Comparison of ENCODE assay signal across 8 mouse cellular contexts in the genomic region with DNA sequence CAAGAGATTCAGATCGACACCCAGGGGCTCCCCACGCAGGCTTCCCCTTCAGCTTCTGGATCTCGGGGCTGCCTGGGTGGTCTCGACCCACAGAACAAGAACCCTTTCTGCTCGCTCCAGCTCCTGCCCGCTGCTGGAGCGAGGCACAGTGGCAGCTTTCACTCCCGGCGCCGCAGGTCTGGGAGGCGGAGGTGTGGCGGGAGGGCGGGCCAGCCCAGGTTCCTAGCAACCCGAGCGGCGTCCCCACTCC. TPM values are rescaled to one million over a fixed set of nuclear protein-coding genes. Genes with fewer than 3 reads are reported as not detected.
DNase-seq lines count a peak whose midpoint lies in the region; ATAC-seq and TF ChIP-seq lines count a peak whose summit lies in the region.

No protein-coding gene starts in this region.

- H3K4me3 ChIP-seq in heart, adult 2 months, result peak overlapping the region; percentile 91
- H3K4me3 ChIP-seq in C2C12 (ENCODE audit: insufficient read depth, poor library complexity, severe bottlenecking), result peak overlapping the region; percentile 68
- H3K4me3 ChIP-seq in cortical plate, adult 2 months (ENCODE audit: insufficient read depth, low read length), result peak overlapping the region; percentile 88
- H3K4me3 ChIP-seq in intestine, embryonic 14.5 days (ENCODE audit: low read depth, low read length), result peak overlapping the region; percentile 88

- H3K79me2 ChIP-seq in heart, adult 2 months (replicated peaks; ENCODE audit: control insufficient read depth, insufficient read depth, low read length), result no peaks in the 10 kb centered on the region; the same call in 1 of the 2 replicates
- H3K79me2 ChIP-seq in C2C12 (ENCODE audit: control insufficient read depth, insufficient read depth), result peaks cover 52% of the 10 kb centered on the region

- H3K27ac ChIP-seq in heart, adult 2 months, result peak overlapping the region; percentile 90
- peak overlapping the region; percentile 98 for H3K27ac ChIP-seq in cortical plate, adult 2 months (ENCODE audit: insufficient read depth, low read length)
- H3K27ac ChIP-seq in intestine, embryonic 14.5 days (ENCODE audit: low read depth), result peak overlapping the region; percentile 89

- H3K9ac ChIP-seq in heart, adult 2 months (ENCODE audit: low read depth, low read length), result peak overlapping the region; percentile 93
- peak overlapping the region; percentile 93 for H3K9ac ChIP-seq in intestine, embryonic 14.5 days (ENCODE audit: low read length)

- no peaks in the 10 kb centered on the region for H3K9me3 ChIP-seq in intestine, embryonic 14.5 days (ENCODE audit: control insufficient read depth, low read length)

- H3K4me1 ChIP-seq in heart, adult 2 months (ENCODE audit: control insufficient read depth, insufficient read depth, low read length), result peaks cover 6% of the 10 kb centered on the region
- H3K4me1 ChIP-seq in cortical plate, adult 2 months (ENCODE audit: control insufficient read depth, insufficient read depth, low read length), result peaks cover 14% of the 10 kb centered on the region
- H3K4me1 ChIP-seq in intestine, embryonic 14.5 days (replicated peaks; ENCODE audit: control insufficient read depth, insufficient read depth, low read length), result peaks cover 29% of the 10 kb centered on the region

- H3K79me3 ChIP-seq in C2C12 (ENCODE audit: low read depth), result peaks cover 22% of the 10 kb centered on the region

- DNase-seq in heart, adult 2 months, result no peak
- DNase-seq in heart, postnatal 4 days, result no peak
- DNase-seq in intestine, embryonic 14.5 days (ENCODE audit: low spot score), result peak; percentile 83
- DNase-seq in mesoderm, embryonic 11.5 days (ENCODE audit: low read depth, low spot score), result peak; percentile 41
- no peak for DNase-seq in spleen, postnatal 4 days (ENCODE audit: low spot score in 2 of 2)
- DNase-seq in spleen, adult 18-20 months, result no peak

- ATAC-seq in intestine, embryonic 14.5 days (replicated peaks; ENCODE audit: low FRiP score, low TSS enrichment, low read depth), result peak; percentile 82

- peak overlapping the region; percentile 97 for H3K4me2 ChIP-seq in intestine, embryonic 14.5 days (ENCODE audit: low read length)

- intact Hi-C loops in heart, adult 2 months (cut with DNase I), result loop anchor here (2.0 to 5.0 kb wide), 2 partner anchors 34 to 44 kb away; no protein-coding TSS in a partner anchor

- TF ChIP-seq CTCF in heart, adult 2 months (IDR thresholded peaks at IDR 0.05), result no peak
- TF ChIP-seq CTCF in C2C12 (IDR thresholded peaks at IDR 0.05; ENCODE audit: control insufficient read depth, insufficient read depth, insufficient read length), result no peak
- no peak for TF ChIP-seq CTCF in cortical plate, adult 2 months (IDR thresholded peaks at IDR 0.05; ENCODE audit: extremely low read depth, insufficient read depth, low read length)

- TF ChIP-seq EP300 in heart, adult 2 months (IDR thresholded peaks at IDR 0.05; ENCODE audit: insufficient read depth, low read depth, low read length), result no peak

- under 1% methylated on average over 16 of the region's 16 CpGs for WGBS in heart, adult 2 months
- 0% methylated on average over 16 of the region's 16 CpGs for WGBS in intestine, embryonic 14.5 days

- TF ChIP-seq POLR2A in heart, adult 2 months (IDR thresholded peaks at IDR 0.05; ENCODE audit: insufficient read depth, low read depth, low read length), result no peak
- TF ChIP-seq POLR2A in cortical plate, adult 2 months (IDR thresholded peaks at IDR 0.05; ENCODE audit: extremely low read depth, insufficient read depth, low read length), result no peak

- no peaks in the 10 kb centered on the region for H3K27me3 ChIP-seq in heart, adult 2 months (ENCODE audit: control insufficient read depth, insufficient read depth, low read length)
- no peaks in the 10 kb centered on the region for H3K27me3 ChIP-seq in C2C12 (ENCODE audit: control insufficient read depth, insufficient read depth, insufficient read length)
- no peaks in the 10 kb centered on the region for H3K27me3 ChIP-seq in intestine, embryonic 14.5 days (replicated peaks; ENCODE audit: control insufficient read depth, insufficient read depth, low read length)

- H3K36me3 ChIP-seq in heart, adult 2 months (ENCODE audit: control insufficient read depth, insufficient read depth, low read length), result no peaks in the 10 kb centered on the region
- no peaks in the 10 kb centered on the region for H3K36me3 ChIP-seq in C2C12 (ENCODE audit: control insufficient read depth, insufficient read depth)
- H3K36me3 ChIP-seq in intestine, embryonic 14.5 days (ENCODE audit: control insufficient read depth, insufficient read depth, low read length), result no peaks in the 10 kb centered on the region

- H3ac ChIP-seq in C2C12 (ENCODE audit: control insufficient read depth, insufficient read length, low read depth), result peak overlapping the region; percentile 96

TF ChIP-seq in C2C12, 6 proteins besides CTCF, POLR2A, EP300 and RAD21:
- no peak for TF ChIP-seq CEBPB (IDR thresholded peaks at IDR 0.05; ENCODE audit: low read depth)
- TF ChIP-seq MYOD1 (IDR thresholded peaks at IDR 0.05; ENCODE audit: control insufficient read depth, insufficient read length, low read depth), result no peak
- TF ChIP-seq MYOG (IDR thresholded peaks at IDR 0.05; ENCODE audit: control insufficient read depth, extremely low read depth, insufficient read length), result no peak
- no peak for TF ChIP-seq FOSL1 (IDR thresholded peaks at IDR 0.05; ENCODE audit: insufficient read depth, low read length, poor library complexity, severe bottlenecking)
- TF ChIP-seq USF1 (IDR thresholded peaks at IDR 0.05; ENCODE audit: low read depth), result no peak
- no peak for TF ChIP-seq MAX (IDR thresholded peaks at IDR 0.05)

RNA-seq across cellular contexts. Expression of a gene that starts 2.5 kb away (rescaled TPM):
- total RNA-seq in heart, adult 2 months (2021), result 10 to 100 TPM; 13.7 to 17.3 TPM
- 4.5 and 9.3 TPM in 2 replicates for polyA plus RNA-seq in heart, adult 2 months (2012; rRNA removed)
- total RNA-seq in heart, postnatal 4 days (2021), result 10 to 100 TPM; 41.3 to 42.0 TPM
- 8.0 TPM for polyA plus RNA-seq in C2C12 (2012; fragmentation: generic; extraction: Trizol)
- polyA plus RNA-seq in cortical plate, adult 2 months (2012; rRNA removed), result 31.2 and 31.6 TPM in 2 replicates
- polyA plus RNA-seq in intestine, embryonic 14.5 days (2014; fragmentation: Nextera tagmentation; extraction: Ambion mirVana), result 18.5 and 21.2 TPM in 2 replicates

RNA-seq across cellular contexts. Expression of a gene that starts 42.9 kb away (rescaled TPM):
- not detected for total RNA-seq in heart, adult 2 months (2021)
- not detected in 2 replicates for polyA plus RNA-seq in heart, adult 2 months (2012; rRNA removed)
- total RNA-seq in heart, postnatal 4 days (2021), result not detected
- polyA plus RNA-seq in C2C12 (2012; fragmentation: generic; extraction: Trizol), result not detected
- 0.33 and 1.1 TPM in 2 replicates for polyA plus RNA-seq in cortical plate, adult 2 months (2012; rRNA removed)
- polyA plus RNA-seq in intestine, embryonic 14.5 days (2014; fragmentation: Nextera tagmentation; extraction: Ambion mirVana), result 0.49 and 0.71 TPM in 2 replicates

Comparison
In these comparisons a context has a peak if more than half of its experiments do, and no peak if none do; other contexts are left out.
1. DNase-seq: peak in intestine, embryonic 14.5 days (single experiment) and mesoderm, embryonic 11.5 days (single experiment); none in heart, adult 2 months (0 of 2), heart, postnatal 4 days (single experiment), spleen, postnatal 4 days (0 of 2) and spleen, adult 18-20 months (0 of 2).
2. Peak in every context shown above with its lines, with median percentiles within 50 percentile points of each other: H3K27ac ChIP-seq and H3K4me3 ChIP-seq.